Mouse (Mus musculus): ENCODE results near the gene Cstad. TPM values are rescaled to one million over a fixed set of nuclear protein-coding genes. Genes with fewer than 3 reads are reported as not detected.

The Cstad gene
- total RNA-seq, 2 experiments from 2014 or later: 3.1 to 4.8 TPM

DNA sequence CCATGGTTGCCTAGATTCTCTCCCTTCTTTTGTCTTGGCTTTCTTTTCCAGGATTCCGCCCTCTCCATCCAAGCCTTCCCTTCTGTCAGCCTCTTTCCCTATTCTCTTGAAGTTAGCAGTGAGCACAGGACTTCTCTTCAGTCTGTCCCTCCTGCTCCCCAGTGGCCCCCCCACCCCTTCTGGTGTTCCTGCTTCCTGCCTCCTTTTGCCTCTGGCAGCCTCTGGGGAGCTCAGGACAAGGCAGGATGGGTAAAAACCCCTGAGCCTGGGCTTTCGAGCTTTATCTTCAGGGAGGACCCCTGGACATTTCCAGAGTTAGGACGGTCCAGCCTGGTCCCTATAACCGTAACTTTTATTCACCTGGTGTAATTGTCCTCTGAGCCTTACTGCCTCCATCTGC is 58.2 kb downstream of the Cstad start:
- intact Hi-C loops (cut with DNase I): no loop called here
- no peak for DNase-seq (ENCODE audit: extremely low spot score in 1 of 2, low spot score in 2 of 2)

DNA sequence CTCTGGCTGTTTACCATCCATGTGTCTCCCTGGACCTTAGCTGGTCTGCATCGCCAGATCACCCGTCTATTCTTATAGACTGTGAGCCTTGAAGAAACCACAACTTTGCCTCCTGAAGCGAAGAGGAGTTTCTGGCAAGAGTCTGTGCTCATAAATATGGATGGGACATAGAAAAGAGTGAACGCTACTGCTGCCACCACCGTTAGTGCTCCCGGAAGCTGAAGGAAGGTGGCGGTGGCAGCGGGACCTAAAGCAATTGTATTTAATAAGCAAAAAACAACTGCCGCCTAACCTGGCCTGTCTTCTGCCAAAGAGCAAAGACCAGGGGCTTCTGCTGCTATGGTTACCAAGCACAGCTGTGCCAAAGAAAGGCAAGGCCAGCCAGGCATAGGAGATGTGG is 59.3 kb downstream of the Cstad start:
- no peak for DNase-seq (ENCODE audit: extremely low spot score in 1 of 2, low spot score in 2 of 2)
- intact Hi-C loops (cut with DNase I): no loop called here

DNA sequence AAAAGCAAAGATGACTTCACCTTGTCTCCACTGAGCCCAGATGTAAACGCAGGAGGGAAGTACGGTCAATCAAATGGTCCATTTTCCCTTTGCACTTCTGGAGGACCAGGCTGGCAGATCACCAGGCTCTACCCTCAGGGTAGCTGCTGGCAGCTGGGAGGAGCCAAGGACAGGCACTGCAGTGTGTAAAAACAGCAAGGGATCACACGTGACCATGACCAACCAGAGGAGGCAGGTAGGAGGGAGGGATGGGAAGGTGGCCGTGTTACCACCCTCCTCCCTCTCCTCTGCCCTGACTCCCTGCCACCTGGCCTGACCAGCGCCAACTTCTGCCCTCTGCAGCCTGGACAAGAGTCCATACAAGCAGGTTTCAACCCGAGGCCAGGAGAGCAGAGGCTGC is 59.7 kb downstream of the Cstad start:
- no peak for DNase-seq (ENCODE audit: extremely low spot score in 1 of 2, low spot score in 2 of 2)
- intact Hi-C loops (cut with DNase I): no loop called here

DNA sequence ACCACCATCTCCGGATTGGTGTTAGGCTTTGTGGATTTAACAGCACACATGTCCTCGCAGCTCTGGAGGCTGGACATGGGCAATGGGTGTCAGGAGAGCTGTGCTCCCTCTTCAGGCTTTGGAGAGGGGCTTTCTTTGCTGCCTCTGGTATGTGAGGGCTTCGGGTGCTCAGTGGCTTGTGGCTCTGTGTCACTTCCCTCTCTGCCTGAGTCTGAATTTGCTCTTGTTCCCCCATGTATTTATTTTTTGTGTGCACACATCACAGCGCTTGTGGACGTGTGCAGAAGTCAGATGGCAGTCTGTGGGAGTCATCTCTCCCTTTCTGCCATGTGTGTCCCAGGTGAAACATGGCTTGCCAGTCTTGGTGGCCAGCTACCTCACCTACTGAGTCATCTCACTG is 60.9 kb downstream of the Cstad start:
- intact Hi-C loops (cut with DNase I): loop anchor here (5.0 kb wide), 2 partner anchors 37 to 62 kb away; no protein-coding TSS in a partner anchor
- DNase-seq (ENCODE audit: extremely low spot score in 1 of 2, low spot score in 2 of 2): no peak

DNA sequence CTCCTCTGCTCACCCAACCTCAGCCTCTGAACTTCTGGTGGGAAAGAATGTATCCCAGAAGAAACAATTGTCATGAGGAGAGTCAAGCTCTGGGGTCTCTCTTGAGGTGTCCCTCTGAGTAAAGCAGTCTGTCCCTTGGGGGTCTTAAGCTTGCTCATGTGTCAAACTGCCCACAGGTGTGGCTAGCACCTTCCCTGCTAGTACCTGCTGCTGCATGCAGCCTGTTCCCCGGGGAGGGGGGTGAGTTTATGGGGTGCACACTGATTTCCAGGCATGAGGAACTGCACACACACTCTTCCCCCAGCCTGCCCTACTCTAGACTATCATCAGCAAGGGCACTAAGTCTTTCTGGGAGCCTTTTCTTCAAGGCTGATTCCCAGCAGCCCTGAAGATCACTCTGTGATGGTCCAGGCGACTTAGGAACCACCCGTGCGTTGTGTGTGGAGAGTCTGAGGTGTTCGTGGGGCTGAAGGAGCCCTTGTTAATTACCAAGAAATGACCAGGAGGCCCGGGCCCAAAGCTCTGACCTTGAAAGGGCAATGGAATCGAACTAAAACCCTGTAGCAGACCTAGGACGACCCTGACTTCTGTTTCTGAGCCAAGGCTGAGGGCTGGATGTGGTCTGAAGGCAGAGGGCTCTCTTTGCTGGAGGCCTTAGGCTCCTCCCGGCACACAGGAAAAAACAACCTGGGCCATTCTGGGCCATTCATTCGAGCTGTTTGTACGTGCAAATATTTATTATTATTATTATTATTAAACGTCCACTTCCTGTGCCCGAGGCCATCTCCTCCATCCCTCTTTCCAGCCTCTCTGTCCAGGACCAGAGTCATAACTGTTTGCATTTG is 62.1 kb downstream of the Cstad start:
- DNase-seq (ENCODE audit: extremely low spot score in 1 of 2, low spot score in 2 of 2): no peak
- intact Hi-C loops (cut with DNase I): loop anchor here (5.0 kb wide), 2 partner anchors 35 to 60 kb away; no protein-coding TSS in a partner anchor

DNA sequence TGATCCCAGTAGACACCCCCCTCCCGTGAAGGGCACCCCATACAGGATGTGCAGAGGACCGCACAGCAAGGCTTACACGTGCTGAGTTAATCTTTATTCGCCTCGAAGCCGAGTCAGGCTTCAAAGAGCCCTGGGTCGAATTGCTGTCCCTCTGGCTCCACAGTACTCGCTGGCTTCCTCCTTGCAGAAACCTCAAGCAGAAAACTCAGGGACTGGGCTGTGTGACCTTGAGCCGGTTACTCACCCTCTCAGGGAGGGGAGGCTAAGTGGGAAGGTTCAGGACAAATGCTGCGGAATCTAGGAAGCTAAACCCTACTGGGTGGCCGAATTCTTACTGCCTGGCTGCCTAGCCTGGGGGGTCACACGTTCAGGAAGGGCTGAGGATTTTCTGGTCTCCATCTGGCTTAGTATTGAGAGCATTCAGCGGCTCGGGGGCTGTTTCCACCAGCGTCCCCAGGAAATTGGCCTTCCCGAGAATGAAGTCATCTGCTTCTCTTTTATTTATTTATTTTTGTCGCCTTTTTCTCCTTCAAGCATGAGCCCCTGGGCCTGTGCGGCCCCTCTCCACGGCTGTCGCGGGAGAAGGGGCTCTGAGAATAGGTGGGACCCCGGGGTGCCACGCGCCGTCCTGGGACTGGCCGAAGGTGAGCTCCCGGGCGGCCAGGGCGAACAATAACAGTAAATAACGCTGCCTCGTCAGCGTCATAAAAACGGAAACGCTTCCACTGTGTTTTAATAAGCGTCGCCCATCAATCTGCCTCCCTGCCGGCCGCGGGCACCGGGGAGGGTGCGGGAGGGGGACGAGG is 63.0 kb downstream of the Cstad start:
- intact Hi-C loops (cut with DNase I): loop anchor here (5.0 kb wide), 2 partner anchors 34 to 59 kb away; no protein-coding TSS in a partner anchor
- DNase-seq (ENCODE audit: extremely low spot score in 1 of 2, low spot score in 2 of 2): peak in 1 of 2 experiments; percentile 70

DNA sequence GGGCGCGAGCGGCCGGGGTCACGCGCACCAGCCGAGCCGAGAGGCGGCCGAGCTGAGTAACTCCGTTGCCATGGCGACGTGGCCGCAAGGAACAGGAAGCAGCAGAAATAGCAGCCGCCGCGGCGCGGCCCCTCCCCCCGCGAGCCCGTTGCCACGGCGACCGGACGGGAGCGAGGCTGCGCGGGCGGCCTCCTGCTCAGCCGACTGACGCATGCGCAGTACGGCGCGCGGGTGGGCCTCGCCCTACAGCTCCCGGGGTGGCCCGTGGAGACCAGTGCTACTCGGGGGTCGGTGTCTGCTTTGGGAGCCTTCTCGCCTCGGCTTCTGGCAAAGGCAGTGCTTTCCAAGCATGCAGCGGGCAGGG is 63.6 kb downstream of the Cstad start:
- DNase-seq (ENCODE audit: extremely low spot score in 1 of 2, low spot score in 2 of 2): peak; percentile 99 to 100
- intact Hi-C loops (cut with DNase I): loop anchor here (5.0 kb wide), 2 partner anchors 34 to 59 kb away; no protein-coding TSS in a partner anchor

Other genes starting within 250 kb of the Cstad start
- 100 to 1,000 TPM; 219 to 230 TPM for gene Sh3glb2, start 235.7 kb upstream of the Cstad start, total RNA-seq (2021)
- 100 to 1,000 TPM in 1 of 2 experiments, 10 to 100 TPM in 1; 95.4 to 108 TPM for gene Miga2, start 230.8 kb upstream of the Cstad start, total RNA-seq (2021)
- 10 to 100 TPM; 35.6 to 36.4 TPM for gene Dolpp1, start 202.8 kb upstream of the Cstad start, total RNA-seq (2021)
- gene Crat, start 179.2 kb upstream of the Cstad start, total RNA-seq (2021): 10 to 100 TPM; 39.7 to 40.3 TPM
- 100 to 1,000 TPM; 144 to 145 TPM for gene Ptpa, start 179.0 kb upstream of the Cstad start, total RNA-seq (2021)
- 1 to 10 TPM; 7.8 to 9.8 TPM for gene Ier5l, start 120.8 kb upstream of the Cstad start, total RNA-seq (2021)
- gene 1700001O22Rik, start 208.6 kb downstream of the Cstad start, total RNA-seq (2021): 1 to 10 TPM; 2.1 to 2.3 TPM
- 10 to 100 TPM; 49.6 to 52.9 TPM for gene Ntmt1, start 212.8 kb downstream of the Cstad start, total RNA-seq (2021)
- gene Asb6, start 235.3 kb downstream of the Cstad start, total RNA-seq (2021): 10 to 100 TPM; 32.1 to 32.9 TPM
- gene Prrx2, start 239.9 kb downstream of the Cstad start, total RNA-seq (2021): 1 to 10 TPM; 1.8 to 2.7 TPM

All from left cerebral cortex, postnatal 10 days (tissue).